Mouse (Mus musculus) large intestine, adult 2 months (tissue): ENCODE results near the gene Phactr2. TPM values are rescaled to one million over a fixed set of nuclear protein-coding genes. Genes with fewer than 3 reads are reported as not detected.

Experiments used
- DNase-seq: peaks from one replicate; pipeline ENCODE4 v3.0.0-alpha.2; 2012; ENCODE audit warnings: low read depth, low spot score
- WGBS: fragments of 180-500 bp; shearing (Covaris S2); methylation state at CpG from one replicate; pipeline ENCODE4 v1.1.7; 2018; 5-methylcytosine and 5-hydroxymethylcytosine counted together
- polyA plus RNA-seq: library from polyadenylated mRNA; depleted of rRNA; stranded (reverse); fragments of >200 nt; gene quantifications from 2 replicates; pipeline ENCODE4 v1.2.3, GENCODE M21; 2012; rRNA removed

Phactr2 gene
- polyA plus RNA-seq, 1 experiment = 3.7 TPM

DNA sequence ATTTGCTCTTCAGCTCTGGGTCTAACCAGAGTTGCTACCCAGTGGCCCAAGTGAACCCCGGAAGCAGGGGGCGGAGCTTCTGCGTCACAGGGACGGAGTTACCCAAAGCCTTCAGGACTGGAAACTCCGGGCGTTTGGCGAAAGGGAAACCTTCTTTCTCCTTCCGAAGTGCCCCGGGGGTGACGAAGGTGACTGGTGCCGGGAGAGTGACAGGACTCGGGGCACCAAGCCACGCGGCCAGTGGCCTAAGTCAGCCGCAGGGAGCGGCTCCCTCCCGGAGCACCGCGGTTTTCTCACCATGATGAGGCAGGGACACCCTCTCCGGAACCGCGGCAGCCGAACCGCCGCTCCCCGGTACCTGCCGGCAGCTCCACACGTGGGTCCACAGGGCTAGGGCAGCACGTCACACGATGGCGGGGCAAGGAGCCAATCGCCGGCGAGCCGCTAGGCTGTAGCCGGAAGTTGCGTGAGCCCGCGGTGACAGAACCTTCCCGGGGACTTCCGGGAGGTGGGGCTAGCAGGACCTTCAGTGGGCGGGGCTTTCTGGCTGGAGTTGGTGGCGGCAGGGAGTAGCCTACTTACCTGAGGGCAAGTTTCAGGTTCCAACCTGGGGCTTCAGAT lies 281.4 kb downstream of the Phactr2 start, which contains the start of gene Ltv1:
TSS of gene Ltv1 (minus strand) at position 438 of the 621 bp plus-strand sequence.
- DNase-seq = peak; percentile 88
- WGBS = under 1% methylated on average over 43 of the region's 43 CpGs

DNA sequence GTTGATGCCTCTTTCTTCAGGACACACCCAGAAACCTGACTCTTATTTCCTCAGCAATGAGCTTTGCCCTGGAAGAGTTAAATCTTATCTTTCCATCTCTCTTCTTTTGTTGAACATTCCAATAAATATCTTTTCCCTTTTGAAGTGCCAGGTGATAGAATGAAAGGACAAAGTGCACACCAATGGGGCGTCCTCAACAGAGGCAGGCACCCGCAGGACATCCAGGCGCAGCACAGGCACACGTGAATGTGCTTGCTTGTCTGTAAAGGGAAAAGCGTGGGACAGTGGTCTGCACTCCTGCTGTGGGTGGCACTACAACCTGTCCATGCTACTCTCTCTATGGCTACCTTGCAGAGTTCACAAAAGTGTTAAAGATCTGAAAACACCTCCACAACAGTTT lies 284.3 kb downstream of the Phactr2 start:
- 36% methylated on average over 5 of the region's 5 CpGs for WGBS

DNA sequence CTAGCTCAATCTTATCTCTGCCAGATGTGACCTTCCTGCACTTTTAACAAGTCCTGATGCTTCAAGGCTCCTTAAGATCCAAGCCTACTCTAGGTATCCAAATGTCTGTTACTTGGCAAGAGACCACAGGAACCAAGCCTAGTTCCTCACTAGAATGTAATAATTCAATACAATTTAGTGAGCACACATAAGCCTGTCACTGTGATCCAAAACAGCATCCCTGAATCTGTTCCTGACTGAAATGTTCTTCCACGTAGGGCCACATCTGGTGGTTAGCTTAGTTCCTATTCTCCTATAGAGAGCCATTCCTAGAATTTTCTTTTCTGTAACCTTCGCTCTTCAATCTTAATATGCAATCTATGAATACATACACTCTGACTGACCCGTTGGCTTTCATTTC lies 287.5 kb downstream of the Phactr2 start:
- WGBS = 86% methylated on average over 3 of the region's 3 CpGs
- DNase-seq = no peak

More for the DNA sequence above, 284.3 kb downstream of the Phactr2 start:
- no peak for DNase-seq

DNA sequence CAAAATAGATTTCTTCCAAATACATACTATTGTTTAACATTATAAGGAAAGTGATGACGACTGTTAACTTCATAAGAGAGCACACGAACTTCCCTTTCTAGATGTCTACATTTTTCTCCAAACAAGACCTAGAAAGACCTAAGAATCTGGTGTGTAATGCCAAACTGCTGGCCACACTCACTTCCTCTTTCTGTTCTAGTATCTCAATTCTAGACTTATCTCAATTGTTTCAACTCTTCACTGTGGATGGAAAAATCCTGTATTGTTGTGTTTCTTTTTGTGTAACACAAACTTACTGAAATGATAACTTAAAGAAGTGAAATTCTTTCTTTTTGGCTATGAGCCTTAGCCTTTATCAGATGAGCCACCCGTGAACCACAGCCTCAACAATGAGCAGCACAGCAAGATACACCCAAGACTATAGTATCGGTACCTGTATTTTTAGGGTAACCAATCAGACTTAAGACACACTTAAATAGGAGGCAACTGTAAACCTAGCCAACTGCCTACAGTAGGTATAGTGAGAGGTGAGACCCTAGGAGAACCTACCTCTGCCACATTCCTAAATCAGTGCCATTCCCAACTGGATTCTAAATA lies 289.9 kb downstream of the Phactr2 start:
- WGBS = 80% methylated on average over 4 of the region's 4 CpGs
- DNase-seq = no peak

DNA sequence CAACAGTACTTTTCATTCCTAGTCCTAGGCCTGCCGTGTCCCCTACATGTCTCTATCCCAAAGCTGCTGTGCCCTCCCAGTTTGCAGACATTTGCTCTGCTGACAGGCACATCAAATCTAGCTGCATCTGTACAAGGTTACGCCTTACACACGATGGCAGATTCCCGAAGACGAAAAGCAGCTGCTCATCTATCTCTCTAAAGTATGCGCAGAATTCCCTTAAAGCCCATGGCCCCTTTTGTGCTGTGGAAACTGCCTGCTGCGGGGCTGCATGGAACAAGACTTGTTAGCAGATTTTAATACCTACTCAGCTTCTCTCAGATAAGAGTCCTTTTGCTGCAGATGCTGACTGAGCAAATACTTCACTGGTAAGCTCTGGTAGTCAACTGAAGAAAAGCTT lies 294.0 kb downstream of the Phactr2 start:
- DNase-seq = no peak
- 86% methylated on average over 7 of the region's 7 CpGs for WGBS

DNA sequence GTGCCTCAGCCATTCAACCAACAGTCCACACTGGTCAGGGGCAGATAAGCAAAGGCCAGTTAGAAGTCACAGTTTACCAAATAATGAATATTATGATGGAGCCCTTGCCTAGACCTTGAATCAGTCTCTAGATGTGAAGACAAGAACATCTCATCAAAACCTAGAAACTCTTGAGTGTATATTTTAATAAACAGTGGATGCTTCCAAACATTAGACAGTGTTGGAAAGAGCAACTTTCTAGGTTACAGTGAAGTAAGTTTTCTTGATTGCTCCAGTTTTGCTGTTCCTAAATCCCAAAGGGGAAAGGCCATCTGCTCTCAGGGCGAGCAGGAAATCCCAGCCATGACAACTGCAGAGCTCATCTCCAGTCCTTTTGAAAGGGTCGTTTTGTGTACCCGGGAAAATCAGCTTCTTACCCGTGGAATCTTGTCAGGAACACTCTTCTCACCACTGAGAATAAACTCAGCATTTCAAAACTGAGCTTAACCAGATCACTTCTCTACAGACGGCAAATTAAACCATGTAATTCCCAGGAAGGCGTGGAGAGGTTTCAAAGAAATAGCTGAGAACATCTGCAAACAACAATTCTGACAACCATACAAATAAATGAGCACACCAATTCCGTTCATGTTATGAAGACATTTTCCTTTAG lies 296.1 kb downstream of the Phactr2 start, which contains the start of gene Zc2hc1b:
TSS of gene Zc2hc1b (minus strand) at position 51 of the 652 bp plus-strand sequence.
- DNase-seq = no peak
- WGBS = 68% methylated on average over 7 of the region's 7 CpGs

DNA sequence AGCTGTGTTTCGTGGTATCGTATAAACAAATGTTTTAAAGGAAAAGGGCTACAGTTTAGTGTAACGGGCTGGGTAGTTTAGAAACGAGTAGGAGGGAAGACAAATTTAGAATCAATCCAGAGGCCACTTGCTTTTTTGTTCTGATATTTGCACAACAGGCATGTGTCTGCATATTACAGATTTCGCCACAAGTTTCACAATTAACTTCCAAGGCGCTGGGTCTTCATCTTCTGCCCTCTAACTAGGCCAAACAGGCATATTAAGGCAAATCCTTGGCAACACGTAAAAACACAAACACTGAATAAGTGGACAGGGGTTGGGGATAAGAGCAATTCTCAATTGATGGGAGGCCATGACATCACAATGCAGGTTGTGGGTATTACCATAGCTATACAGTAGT lies 298.3 kb downstream of the Phactr2 start:
- DNase-seq = no peak
- 82% methylated on average over 7 of the region's 7 CpGs for WGBS

DNA sequence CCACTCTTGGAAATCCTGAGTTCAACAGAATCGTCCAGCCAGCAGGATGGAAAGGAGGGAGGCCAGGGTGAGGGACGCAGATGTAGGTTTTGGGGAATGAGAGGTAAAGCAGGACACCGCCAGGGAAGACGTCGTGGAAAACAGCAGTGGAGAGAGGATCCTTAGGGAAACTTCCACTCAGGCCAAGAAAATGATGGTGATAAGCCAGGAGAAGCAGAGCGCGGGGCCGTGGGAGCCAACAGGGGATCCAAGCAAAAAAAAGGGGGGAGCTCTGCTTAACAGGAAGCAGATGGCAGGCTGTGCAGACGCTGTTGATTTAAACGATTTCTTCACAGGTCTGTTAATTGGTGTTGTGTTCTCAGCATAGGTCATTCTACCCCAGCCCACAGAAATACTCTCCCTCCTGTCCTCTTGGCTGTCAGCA lies 301.4 kb downstream of the Phactr2 start:
- WGBS = 57% methylated on average over 10 of the region's 10 CpGs
- no peak for DNase-seq

DNA sequence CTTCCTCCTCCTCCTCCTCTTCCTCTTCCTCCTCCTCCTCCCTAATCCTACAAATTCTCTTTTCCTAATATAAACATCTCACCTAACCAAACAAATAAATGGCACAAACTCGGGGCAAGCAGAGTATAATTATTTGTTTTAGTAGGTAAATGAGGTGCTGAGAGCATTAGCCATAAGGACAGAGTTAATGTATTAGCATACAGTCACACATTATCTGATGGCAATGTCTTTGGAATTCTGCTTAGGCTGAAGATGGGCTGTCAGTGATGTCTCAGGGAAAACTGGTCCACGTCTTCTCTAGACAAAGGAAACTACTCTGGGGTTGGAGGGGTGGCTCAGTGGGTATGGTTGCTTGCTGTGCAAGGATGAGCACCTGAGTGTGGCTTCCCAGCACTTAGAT lies 302.8 kb downstream of the Phactr2 start:
- DNase-seq = no peak
- 45% methylated on average over 2 of the region's 2 CpGs for WGBS

DNA sequence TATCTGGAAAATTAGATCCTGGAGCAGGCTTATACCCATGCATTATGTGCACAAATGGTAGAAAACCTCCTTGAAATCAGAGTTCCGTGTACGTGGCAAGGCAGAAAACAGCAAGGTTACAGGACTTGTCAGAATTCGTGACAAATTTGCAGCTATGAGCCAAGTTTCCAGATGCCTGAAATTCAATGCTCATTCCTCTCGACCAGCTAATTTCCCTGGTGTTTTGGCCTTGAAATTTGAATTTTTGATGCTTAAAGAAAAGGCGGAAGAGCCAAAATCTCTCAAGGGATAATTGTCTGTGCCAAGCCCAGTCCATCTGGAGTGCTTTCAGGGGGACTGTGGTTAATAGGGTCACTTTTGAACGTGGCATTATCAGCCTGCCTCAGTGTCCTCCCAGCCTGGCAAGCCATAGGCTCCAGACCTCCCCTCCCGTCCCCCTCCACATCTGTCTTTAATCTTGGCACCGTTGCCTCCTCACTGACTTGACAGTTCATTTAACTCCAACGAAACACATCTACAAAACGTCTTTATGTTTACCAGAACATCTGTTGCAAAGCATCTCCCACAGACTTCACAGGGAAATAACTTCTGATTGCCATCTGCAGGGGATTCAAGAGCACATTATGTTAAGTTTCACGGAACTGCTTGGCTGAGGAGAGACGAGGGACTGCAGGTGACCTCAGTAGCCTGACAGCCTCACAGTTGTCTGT lies 303.3 kb downstream of the Phactr2 start:
- WGBS = 54% methylated on average over 12 of the region's 12 CpGs

DNA sequence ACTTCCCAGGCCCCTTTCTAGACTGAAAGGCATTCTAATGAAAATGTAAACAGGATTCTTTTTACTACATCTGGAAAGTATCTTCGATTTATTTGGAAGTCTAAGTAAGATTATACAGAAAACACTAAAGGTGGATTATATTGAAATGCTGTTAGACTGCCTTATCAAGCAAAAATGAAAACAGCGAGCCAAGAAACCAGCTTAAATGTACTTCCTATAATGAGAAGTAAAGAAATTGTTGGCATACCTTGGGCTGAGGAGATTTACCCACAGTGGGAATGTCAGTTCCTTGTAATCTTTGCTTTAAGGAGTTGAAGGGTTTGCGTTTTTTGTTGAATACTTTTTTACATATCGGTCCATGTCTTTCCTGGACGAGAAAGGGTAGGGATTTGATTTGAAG lies 305.8 kb downstream of the Phactr2 start:
- 70% methylated on average over 5 of the region's 5 CpGs for WGBS
- no peak for DNase-seq

More for the DNA sequence above, 303.3 kb downstream of the Phactr2 start:
- no peak for DNase-seq

DNA sequence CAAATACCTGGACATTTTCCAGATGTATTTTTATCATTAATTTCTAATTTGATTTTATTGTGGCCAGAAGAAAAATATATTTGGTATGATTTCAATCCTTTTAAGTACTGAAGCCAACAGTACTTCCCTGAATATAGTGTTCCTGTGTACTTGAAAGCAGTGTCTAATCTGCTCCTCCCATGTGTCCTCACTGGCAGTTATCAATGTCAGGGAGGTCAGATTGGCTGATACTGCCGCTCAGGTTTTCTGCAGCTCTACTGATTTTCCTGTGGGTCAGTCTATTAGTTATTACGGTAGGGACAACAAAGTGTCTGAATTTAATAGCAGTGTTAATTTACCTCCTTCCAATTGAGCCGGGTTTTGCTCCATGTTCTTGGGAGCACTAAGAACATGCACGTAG lies 312.2 kb downstream of the Phactr2 start:
- WGBS = 81% methylated on average over 4 of the region's 4 CpGs
- no peak for DNase-seq

DNA sequence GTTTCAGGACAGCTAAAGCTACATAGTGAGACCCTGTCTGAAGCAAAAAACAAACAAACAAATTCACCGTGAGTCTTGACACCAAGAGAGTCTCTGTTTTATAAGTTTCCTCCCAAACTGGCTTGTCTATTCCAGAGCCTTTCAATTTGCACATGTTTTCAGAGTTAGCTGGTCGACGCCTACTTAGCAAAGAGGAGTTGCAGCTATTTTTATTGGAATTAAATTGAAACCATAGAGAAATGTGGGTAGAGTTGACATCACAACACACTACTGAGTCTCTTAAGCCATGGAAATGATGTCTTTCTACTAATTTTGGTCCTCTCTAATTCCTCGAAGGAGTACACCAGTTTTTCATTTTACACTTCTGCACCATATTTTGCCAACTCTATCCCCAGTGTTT lies 313.3 kb downstream of the Phactr2 start:
- WGBS = 80% methylated on average over 4 of the region's 4 CpGs
- no peak for DNase-seq

Other genes with a start within 250 kb of the Phactr2 start
- gene Fuca2, start 25.1 kb upstream of the Phactr2 start, polyA plus RNA-seq = 28.8 and 42.2 TPM in 2 replicates
- gene Adat2, start 78.5 kb upstream of the Phactr2 start, polyA plus RNA-seq = 3.1 and 3.8 TPM in 2 replicates
- gene Pex3, start 78.7 kb upstream of the Phactr2 start, polyA plus RNA-seq = 6.3 and 7.1 TPM in 2 replicates